Comparison of ENCODE assay signal across 8 mouse cellular contexts in the genomic region with DNA sequence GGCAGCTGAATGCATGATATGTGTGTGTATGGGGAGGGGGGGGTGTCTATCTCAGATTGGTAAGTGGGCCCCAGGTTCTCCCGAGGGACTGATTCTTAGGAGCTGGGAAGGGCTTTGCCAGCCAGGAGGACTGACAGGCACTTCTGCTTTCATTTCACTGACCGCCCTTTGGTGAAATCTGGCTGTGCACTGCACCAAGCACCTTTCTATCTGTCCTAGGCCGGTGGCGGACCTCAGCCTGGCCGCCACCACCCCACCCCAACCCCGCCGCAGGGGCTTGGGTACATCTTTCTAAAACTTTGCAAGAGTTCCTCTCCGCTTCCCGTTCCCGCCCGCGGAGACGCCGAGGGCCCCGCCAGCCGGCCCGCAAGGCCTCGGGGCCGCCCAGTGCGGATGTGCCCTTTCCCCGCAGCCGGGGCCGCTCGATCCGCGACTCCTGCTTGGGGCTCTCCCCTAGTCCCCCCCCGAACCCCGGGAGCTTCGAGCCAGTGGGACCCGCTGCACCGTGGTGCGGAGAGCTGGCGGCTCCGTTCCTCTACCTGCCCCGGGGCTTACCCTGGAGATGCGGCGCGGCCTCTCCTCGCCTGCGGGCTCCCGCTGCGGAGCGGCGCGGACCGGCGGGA. TPM values are rescaled to one million over a fixed set of nuclear protein-coding genes. Genes with fewer than 3 reads are reported as not detected.
DNase-seq lines count a peak whose midpoint lies in the region; ATAC-seq and TF ChIP-seq lines count a peak whose summit lies in the region.

No protein-coding gene starts in this region.

- peak overlapping the region; percentile 83 for H3K9ac ChIP-seq in hindbrain, postnatal 0 days (replicated peaks; ENCODE audit: low read length)
- peak overlapping the region; percentile 91 for H3K9ac ChIP-seq in liver, adult 2 months (ENCODE audit: low read depth, low read length)
- H3K9ac ChIP-seq in midbrain, postnatal 0 days (replicated peaks; ENCODE audit: low read length, poor library complexity, severe bottlenecking): peak overlapping the region; percentile 94
- peak overlapping the region; percentile 100 for H3K9ac ChIP-seq in stomach, embryonic 16.5 days (ENCODE audit: low read length)

- WGBS in hindbrain, postnatal 0 days: 3% methylated on average over 42 of the region's 47 CpGs
- WGBS in liver, adult 2 months: under 1% methylated on average over 45 of the region's 47 CpGs
- 1% methylated on average over 35 of the region's 47 CpGs for WGBS in midbrain, postnatal 0 days
- WGBS in stomach, embryonic 16.5 days: 1% methylated on average over 42 of the region's 47 CpGs

- H3K27me3 ChIP-seq in hindbrain, postnatal 0 days (ENCODE audit: insufficient read depth, low read length): no peaks in the 10 kb centered on the region
- H3K27me3 ChIP-seq in liver, adult 2 months (ENCODE audit: control insufficient read depth, insufficient read depth, low read length): no peaks in the 10 kb centered on the region
- H3K27me3 ChIP-seq in midbrain, postnatal 0 days (ENCODE audit: insufficient read depth, low read length): no peaks in the 10 kb centered on the region
- no peaks in the 10 kb centered on the region for H3K27me3 ChIP-seq in stomach, embryonic 16.5 days (ENCODE audit: control insufficient read depth, insufficient read depth, low read length)

- no peak for TF ChIP-seq POLR2A in liver, adult 2 months (IDR thresholded peaks at IDR 0.05; ENCODE audit: extremely low read depth, insufficient read depth, low read length)

- H3K27ac ChIP-seq in hindbrain, postnatal 0 days: peak overlapping the region; percentile 95
- peak overlapping the region; percentile 81 for H3K27ac ChIP-seq in liver, adult 2 months (replicated peaks; ENCODE audit: insufficient read depth, low read depth, low read length)
- H3K27ac ChIP-seq in midbrain, postnatal 0 days (ENCODE audit: low read depth, low read length): peak overlapping the region; percentile 89
- H3K27ac ChIP-seq in stomach, embryonic 16.5 days (ENCODE audit: low read length): peak overlapping the region; percentile 96

- intact Hi-C loops in left cerebral cortex, postnatal 25 days (cut with DNase I): loop anchor here (5.0 kb wide), 1 partner anchor 253 kb away; a partner anchor contains a TSS

- no peaks in the 10 kb centered on the region for H3K36me3 ChIP-seq in hindbrain, postnatal 0 days (ENCODE audit: insufficient read depth, low read length)
- H3K36me3 ChIP-seq in liver, adult 2 months (ENCODE audit: control insufficient read depth, insufficient read depth, low read length): no peaks in the 10 kb centered on the region
- H3K36me3 ChIP-seq in midbrain, postnatal 0 days (ENCODE audit: insufficient read depth, low read length): no peaks in the 10 kb centered on the region
- H3K36me3 ChIP-seq in stomach, embryonic 16.5 days (ENCODE audit: control insufficient read depth, insufficient read depth, low read length): no peaks in the 10 kb centered on the region

- peak overlapping the region; percentile 59 for H3K4me3 ChIP-seq in hindbrain, postnatal 0 days (ENCODE audit: low read length)
- H3K4me3 ChIP-seq in liver, adult 2 months (ENCODE audit: insufficient read depth, low read depth, low read length): peak overlapping the region; percentile 88
- H3K4me3 ChIP-seq in midbrain, postnatal 0 days (ENCODE audit: low read depth, low read length): peak overlapping the region; percentile 81
- peak overlapping the region; percentile 91 for H3K4me3 ChIP-seq in stomach, embryonic 16.5 days (replicated peaks; ENCODE audit: low read length)

- peak; percentile 27 to 28 for DNase-seq in left cerebral cortex, postnatal 25 days (ENCODE audit: low spot score in 2 of 2)
- DNase-seq in left cerebral cortex, adult 11 months (ENCODE audit: low spot score): no peak
- peak; percentile 57 for DNase-seq in cerebellum, adult 9-10 months
- DNase-seq in gastrocnemius, postnatal 10 days: peak; percentile 59
- peak; percentile 63 for DNase-seq in hindbrain, postnatal 0 days (ENCODE audit: low spot score)
- peak; percentile 67 for DNase-seq in liver, adult 2 months (ENCODE audit: extremely low read depth, low read depth, low spot score)
- peak; percentile 57 for DNase-seq in midbrain, postnatal 0 days (ENCODE audit: low spot score)

- no peak for TF ChIP-seq CTCF in hindbrain, postnatal 0 days (IDR thresholded peaks at IDR 0.05; ENCODE audit: low read depth)
- TF ChIP-seq CTCF in liver, adult 2 months (IDR thresholded peaks at IDR 0.05; ENCODE audit: low read depth, low read length): no peak
- TF ChIP-seq CTCF in midbrain, postnatal 0 days (IDR thresholded peaks at IDR 0.05): no peak

- H3K79me2 ChIP-seq in liver, adult 2 months (ENCODE audit: control insufficient read depth, insufficient read depth, low read length): peaks cover 24% of the 10 kb centered on the region; the same call in 1 of the 2 replicates

- peak; percentile 64 for ATAC-seq in hindbrain, postnatal 0 days
- ATAC-seq in midbrain, postnatal 0 days (ENCODE audit: low FRiP score): peak; percentile 65
- ATAC-seq in stomach, embryonic 16.5 days (ENCODE audit: insufficient read depth, low FRiP score): peak; percentile 77

- H3K9me3 ChIP-seq in hindbrain, postnatal 0 days (ENCODE audit: low read length): no peaks in the 10 kb centered on the region
- no peaks in the 10 kb centered on the region for H3K9me3 ChIP-seq in midbrain, postnatal 0 days (ENCODE audit: low read length)
- no peaks in the 10 kb centered on the region for H3K9me3 ChIP-seq in stomach, embryonic 16.5 days (replicated peaks; ENCODE audit: control insufficient read depth, low read length)

- H3K4me2 ChIP-seq in hindbrain, postnatal 0 days (ENCODE audit: low read depth, low read length): peak overlapping the region; percentile 72
- peak overlapping the region; percentile 86 for H3K4me2 ChIP-seq in midbrain, postnatal 0 days (ENCODE audit: low read depth, low read length, poor library complexity, severe bottlenecking)
- peak overlapping the region; percentile 81 for H3K4me2 ChIP-seq in stomach, embryonic 16.5 days (ENCODE audit: low read depth, low read length)

- H3K4me1 ChIP-seq in hindbrain, postnatal 0 days (ENCODE audit: insufficient read depth, low read length): peaks cover 18% of the 10 kb centered on the region
- peaks cover 6% of the 10 kb centered on the region for H3K4me1 ChIP-seq in liver, adult 2 months (ENCODE audit: control insufficient read depth, insufficient read depth, low read length)
- peaks cover 10% of the 10 kb centered on the region; the same call in 1 of the 2 replicates for H3K4me1 ChIP-seq in midbrain, postnatal 0 days (ENCODE audit: insufficient read depth, low read length)
- H3K4me1 ChIP-seq in stomach, embryonic 16.5 days (ENCODE audit: control insufficient read depth, insufficient read depth, low read length): peaks cover 28% of the 10 kb centered on the region

RNA-seq across cellular contexts. Expression of a gene that starts 0.7 kb away (rescaled TPM):
- total RNA-seq in left cerebral cortex, postnatal 25 days (2021): 10 to 100 TPM; 17.7 to 20.2 TPM
- total RNA-seq in gastrocnemius, postnatal 10 days (2021): 10 to 100 TPM; 23.5 to 28.7 TPM
- 21.9 and 40.1 TPM in 2 replicates for total RNA-seq in hindbrain, postnatal 0 days (2014; rRNA removed)
- 5.0 and 5.1 TPM in 2 replicates for polyA plus RNA-seq in hindbrain, postnatal 0 days (2015; fragmentation: Nextera tagmentation; extraction: Ambion mirVana)
- 19.5 and 24.8 TPM in 2 replicates for total RNA-seq in liver, adult 2 months (2014; rRNA removed)
- 21.2 and 24.5 TPM in 2 replicates for polyA plus RNA-seq in liver, adult 2 months (2012; rRNA removed)
- total RNA-seq in midbrain, postnatal 0 days (2014; rRNA removed): 26.2 and 27.0 TPM in 2 replicates
- polyA plus RNA-seq in midbrain, postnatal 0 days (2015; fragmentation: Nextera tagmentation; extraction: Ambion mirVana): 4.1 and 4.2 TPM in 2 replicates
- 19.2 and 22.6 TPM in 2 replicates for polyA plus RNA-seq in stomach, embryonic 16.5 days (2015; fragmentation: Nextera tagmentation; extraction: Ambion mirVana)
